Mouse (Mus musculus) adrenal gland, adult 18-20 months (tissue): ENCODE data around the gene Zfp362. TPM values are rescaled to one million over a fixed set of nuclear protein-coding genes. Genes with fewer than 3 reads are reported as not detected.
A peak's percentile ranks its signal among the peaks of the same experiment; 100 is the strongest.

Source experiments
- DNase-seq, 2 experiments: peaks; one replicate each; pipeline ENCODE4 v3.0.0; 2021 to 2022; ENCODE audit warnings: low spot score in 2 of 2
- total RNA-seq, 2 experiments: library from RNA; stranded (reverse); gene quantifications; 1 replicate in 1 of 2; 2 replicates in 1 of 2; pipeline ENCODE4 v1.2.3; 2021

The Zfp362 gene
- total RNA-seq, 2 experiments from 2014 or later, result 16.0 to 17.5 TPM

DNA sequence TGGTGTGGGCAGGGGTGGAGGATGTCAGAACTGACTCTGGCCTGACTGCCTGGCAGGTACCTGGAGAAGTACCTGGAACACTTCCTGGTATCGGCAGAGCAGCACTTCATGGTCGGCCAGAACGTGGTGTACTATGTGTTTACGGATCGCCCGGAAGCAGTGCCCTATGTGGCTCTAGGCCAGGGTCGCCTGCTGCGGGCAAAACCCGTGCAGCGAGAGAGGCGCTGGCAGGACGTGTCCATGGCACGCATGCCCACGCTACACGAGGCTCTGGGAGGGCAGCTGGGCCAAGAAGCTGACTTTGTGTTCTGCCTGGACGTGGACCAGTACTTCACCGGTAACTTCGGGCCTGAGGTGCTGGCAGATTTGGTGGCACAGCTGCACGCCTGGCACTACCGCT lies 38.9 kb downstream of the Zfp362 start:
- no peak for DNase-seq

DNA sequence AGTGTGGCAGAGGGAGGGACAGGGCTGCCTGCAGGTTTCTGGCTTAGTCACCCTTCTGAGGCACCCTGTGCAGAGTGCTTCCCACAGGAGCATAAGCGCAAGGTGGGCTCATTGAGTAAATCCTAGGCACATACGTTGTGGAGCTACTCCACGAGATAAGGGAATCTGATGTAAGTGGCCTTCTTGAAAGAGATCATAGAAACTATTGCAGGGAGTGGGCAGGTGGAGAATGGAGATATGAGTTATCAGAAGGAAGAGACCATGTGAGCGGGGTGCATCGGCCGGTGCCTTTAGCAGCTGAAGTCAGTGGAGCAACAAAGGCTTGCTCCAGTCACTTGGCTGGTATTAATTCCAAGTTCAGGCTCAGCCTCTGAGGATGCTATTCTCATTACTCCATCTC lies 45.8 kb downstream of the Zfp362 start:
- DNase-seq, result no peak

DNA sequence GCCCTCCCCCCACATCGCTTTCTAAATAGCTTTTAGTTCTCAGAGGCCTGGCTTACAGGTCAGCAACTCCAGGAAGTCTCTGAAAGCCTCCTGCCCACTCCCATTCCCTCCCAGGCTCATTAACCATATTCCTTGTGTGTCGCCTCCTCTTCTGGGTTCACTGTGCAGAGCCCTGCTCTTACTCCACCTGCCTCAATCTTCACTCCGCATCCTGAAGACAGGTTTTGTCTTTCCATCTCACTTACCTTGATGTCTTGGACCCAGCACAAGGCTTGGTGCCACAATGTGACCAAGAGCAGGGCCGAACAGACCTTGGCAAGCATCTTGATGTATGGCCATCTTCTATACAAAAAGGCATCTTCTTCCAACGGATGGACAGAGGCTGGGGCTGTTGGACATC lies 46.6 kb downstream of the Zfp362 start:
- DNase-seq, result no peak

DNA sequence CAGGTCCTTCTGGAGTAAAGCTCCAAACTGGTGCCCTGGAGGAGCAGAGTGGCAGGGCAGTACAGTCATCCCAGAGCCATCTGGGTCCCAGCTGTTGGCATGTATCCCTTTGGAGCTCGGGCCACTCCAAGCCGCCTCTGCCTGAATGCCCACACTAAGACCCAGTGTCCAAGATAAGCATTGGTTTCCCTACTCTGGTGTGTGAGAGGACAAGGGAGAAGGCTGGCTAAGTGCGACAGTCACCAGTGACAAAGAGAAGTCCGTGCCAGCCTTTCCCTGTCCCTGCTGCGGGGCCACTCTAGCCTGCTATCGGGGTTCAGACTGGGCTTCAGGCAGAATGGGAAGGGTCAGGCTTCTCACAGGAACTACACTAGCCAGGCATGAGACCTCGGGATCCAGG lies 49.9 kb downstream of the Zfp362 start:
- no peak for DNase-seq

DNA sequence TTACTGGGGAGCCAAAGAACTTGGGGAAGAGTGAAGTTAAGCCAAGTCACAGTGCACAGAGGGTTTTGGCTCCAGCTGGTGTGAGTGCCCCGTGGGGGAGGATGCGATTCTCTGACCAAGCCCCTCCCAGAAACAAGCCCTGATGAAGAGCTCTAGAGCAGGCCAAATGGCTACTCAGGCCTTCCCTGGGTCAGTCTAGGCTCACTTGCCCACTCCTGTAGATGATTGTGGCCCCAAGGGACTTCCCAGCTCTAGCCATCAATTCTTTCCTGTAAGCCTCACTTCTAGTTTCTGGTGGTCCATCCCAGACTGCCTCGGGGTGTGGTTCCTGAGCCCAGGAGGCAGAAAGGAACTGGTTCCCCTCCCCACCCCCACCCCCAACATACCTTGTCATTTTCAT lies 50.8 kb downstream of the Zfp362 start, which contains the start of gene A3galt2:
Gene A3galt2, plus strand, starts transcription at position 301 of the 400 bp plus-strand sequence.
- no peak for DNase-seq

DNA sequence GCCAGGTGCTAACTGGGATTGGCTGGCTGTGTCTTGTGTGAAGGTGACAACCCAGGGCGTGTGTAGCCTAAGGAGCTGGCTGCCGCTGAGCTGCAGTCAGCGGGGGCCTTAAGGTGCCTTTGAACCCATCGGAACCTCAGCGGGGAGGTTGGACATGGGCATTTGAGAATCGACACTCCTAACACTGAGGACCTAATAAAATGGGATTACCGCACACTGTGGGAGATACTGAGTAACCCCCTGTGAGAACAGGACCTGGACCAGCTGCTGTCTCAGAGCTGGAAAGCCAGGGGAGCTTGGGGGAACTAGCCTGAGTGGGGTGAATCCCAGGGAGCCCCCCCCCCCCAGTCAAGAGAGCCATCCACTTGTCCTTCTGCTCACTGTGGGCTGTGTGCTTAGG lies 52.3 kb downstream of the Zfp362 start:
- no peak for DNase-seq

DNA sequence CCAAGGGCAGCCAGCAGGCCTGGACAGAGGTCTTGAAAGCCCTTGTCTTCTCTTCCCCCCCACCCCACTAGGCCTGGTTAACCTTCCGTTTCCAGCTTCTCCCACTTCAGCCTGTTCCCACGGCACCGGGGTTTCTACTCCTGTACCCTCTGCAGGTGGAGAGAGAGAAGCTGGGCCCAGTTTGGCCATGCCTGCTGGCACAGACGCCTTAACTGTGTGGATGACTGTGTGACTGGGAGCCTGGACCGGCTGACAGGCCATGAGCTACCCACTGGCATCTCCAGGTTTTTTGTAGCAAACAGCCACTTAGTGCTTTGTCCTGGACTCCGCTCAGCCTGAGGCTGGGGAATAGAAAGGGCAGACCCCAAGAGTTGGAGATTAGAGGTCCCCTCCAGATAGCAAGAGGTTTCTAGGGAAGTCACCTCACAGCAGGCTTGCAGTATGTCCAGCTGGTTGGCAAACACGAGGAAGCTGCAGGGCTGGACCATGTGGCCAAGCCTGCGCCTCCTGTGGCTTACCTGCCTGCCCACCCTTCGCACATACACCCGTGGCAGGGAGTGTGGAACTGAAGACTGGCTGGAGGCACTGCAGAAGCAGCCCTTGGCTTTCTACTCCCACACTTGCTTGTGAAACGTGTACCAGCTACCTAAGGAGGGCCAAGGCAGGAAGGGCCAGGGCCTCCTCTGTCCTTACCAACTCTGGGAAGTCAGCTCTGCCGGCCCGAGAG lies 53.7 kb downstream of the Zfp362 start:
- no peak for DNase-seq

DNA sequence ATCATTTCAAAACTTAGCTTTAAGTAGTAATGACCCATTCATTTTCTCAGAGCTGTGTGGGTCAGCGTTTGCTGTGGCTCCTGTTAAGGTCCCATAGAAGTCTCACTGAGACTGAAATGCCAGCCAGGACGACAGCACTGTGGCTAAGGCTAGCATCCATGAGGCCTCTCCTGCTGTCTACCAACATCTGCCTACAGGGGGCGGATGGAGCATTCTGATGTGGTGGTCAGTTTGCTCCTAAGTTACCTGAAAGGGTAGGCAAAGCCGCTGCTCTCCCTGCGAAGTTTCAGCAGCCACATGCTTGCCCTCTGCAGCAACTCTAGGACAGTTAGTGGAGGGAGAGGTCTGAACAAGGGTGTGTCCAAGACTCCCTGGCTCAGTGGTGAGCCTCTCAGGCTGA lies 54.8 kb downstream of the Zfp362 start:
- DNase-seq, result no peak

DNA sequence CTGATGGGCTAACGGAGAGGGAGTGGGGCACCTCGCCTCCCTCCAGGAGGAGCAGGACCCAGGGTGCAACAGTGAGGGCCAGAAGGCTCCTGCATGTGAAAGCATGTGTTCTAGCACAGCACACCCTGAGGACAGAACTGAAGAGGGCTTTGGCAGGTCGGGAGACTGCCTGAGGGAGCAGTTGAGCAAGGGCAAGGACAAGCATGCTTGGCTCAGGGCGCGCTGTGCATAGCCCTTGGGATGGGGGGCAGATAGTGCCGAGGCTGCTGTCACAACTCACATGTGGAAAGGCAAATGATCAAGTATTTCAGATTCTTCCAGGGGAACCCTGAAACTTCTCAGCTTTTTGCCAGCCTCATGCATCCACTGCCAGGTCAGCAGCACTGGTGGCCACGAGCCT lies 57.5 kb downstream of the Zfp362 start:
- no peak for DNase-seq

DNA sequence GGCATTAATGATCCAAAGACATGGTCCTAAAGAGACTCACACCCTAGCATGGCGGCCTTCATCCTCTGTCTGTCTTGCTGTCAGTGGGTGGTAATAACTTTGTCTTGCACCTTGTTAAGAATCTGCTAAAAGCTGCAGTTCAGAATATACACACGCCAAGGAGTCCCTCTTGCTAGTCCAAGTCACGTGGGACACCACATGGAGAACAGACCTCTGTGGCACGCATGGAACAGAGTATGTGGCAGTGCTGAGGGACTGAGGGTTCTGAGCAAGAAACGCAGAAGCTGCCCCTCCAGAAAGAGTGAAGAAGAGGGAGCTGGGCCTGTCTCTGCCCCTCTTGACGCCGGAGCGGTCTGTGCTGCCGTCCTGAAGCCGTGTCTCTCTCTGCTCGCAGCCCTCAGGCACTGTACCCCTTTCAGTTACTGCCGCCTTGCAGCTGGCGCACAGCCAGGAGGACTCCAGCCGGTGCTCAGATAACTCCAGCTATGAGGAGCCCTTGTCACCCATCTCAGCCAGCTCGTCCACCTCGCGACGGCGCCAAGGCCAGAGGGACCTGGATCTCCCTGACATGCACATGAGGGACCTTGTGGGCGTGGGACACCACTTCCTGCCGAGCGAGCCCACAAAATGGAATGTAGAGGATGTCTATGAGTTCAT lies 58.1 kb downstream of the Zfp362 start:
- DNase-seq, result no peak

DNA sequence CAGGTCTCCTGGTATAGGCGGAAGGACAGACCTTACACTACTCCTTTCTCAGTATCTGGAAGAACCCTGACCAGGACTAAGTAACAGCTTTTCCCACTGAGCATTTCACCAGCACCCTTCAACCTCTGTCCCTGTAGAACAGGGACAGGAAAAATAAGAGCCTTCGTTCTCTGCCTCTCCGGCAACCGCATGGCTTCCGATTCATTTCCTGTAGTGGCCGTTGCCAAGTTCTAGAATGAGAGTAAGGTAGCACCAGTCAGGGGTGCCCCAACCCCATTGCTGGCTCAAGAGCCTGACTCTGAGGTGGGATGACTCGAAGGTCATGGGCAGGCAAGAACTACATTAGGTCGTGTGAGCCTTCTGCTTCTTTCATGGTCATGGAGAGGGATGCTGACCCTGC lies 60.7 kb downstream of the Zfp362 start:
- DNase-seq, result no peak

DNA sequence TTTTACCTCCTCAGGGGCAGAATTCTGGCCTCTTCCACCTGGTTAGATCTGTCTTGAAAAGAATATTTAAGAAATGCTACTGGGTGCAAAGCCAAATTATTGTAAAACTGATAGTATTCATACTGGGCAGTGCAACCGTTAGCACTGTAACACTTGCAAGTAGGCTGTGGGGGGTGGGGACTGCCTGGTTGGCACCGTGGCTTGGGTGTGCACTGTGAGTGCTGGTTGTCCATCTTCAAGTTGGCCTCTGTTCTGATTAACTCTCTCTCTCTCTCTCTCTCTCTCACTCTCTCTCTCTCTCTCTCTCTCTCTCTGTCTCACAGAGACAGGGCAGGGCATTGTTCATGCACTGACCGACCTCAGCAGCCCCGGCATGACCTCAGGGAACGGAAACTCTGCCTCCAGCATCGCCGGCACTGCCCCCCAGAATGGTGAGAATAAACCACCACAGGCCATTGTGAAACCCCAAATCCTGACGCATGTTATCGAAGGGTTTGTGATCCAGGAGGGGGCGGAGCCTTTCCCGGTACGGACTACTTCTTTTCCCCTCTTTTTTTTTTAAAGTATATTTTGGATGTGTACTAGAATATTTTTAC lies 62.7 kb downstream of the Zfp362 start:
- no peak for DNase-seq

DNA sequence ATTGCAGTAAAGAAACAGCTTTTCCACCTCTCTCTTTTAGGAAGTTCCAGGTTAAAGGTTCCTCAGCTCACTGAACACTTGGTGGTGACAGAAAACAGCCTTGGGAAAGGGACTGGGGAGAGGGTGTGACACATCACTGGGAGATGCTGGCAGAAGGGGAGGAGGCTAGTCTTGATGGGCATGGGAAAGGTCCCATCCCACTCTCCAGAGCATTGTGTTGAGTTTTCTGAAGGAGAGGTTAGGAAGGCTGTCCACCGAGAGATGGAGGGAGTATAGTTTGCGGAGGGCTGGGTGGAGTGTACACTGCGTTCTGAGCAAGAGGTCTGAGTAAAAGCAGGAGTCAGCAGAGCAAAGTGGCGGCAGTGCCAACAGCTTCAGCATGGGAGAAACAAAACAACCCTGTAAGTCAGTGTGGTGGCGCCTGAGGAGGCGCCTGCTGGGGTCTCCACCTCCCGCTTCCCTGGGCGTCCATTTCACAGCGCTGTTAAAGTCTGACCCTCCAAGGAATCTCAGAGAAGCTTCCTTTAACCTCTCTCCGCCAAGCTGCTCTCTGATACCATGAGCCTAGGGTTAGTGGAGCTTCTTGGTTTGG lies 63.4 kb downstream of the Zfp362 start:
- no peak for DNase-seq

DNA sequence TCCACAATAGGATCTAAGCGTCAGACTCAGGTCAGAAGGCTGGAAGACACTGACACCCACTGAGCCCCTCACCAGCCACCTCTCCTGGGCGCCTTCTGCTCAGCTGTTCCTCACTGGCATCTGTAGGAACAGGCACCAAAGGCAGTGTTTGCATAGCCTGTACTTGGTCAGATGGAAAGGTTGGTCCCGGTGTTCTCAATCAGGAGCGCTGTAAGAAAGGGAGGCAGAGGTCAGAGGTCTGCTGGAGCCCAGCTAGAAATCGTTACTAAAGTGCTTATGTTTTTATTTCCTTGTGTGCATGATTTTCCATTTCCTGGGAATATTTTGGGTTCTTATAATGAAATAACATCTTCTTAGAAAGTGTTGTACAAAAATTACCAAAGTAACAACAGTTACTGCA lies 63.9 kb downstream of the Zfp362 start:
- DNase-seq, result no peak

DNA sequence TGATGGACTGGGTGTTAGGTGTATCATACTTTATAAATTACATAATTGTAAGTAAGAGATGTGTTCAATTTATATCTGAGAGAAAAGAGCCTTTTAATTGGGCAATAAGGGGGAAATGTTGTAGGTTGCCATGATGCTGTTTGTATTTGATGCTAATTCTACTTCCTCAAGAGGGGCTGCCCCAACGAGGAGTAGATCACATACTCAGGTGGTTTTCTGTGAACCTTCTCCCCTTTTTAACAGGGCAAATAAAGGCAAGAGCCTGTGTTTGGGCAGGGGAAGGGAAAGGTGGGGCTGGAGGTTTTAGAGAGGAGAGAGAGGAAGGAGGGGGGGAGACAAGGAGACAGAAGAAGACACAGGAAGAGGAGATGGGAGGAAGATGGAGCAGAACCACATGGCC lies 65.0 kb downstream of the Zfp362 start:
- no peak for DNase-seq

DNA sequence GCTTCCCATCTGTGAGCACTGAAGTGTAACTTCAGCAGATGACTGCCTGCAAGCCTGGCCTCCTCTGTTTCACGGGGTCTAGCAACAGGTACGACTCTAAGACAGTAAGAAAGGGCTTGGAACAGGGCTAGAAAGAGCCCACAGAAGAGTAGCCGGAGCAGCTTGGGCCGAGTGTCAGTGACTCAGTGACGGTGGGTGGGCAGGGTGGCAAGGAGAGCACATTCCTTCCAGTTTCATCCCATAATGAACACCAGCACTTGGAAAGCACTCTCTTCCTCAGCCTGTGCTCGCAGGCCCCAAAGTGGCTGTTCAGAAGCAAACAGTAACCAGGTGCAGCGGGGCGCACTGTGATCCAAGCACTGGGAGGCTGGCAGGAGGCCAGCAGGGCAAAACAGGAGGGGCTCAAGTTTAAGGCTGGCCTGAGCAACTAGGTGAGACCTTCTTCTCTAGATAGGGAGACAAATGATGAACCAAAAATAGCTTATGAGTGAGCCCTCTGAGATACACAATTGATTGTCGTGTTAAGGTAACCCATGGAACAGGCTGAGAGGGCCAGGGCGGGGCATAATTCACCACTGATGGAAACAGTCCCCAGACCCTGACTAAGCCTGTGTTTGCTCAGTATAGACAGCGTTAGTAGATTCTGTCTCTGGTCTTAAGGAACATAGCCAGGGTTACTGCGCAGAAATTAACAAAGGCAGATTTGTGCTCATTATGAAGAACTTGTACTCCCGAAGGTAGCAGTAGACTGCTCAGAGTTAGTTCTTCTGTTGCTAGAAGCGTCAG lies 67.8 kb downstream of the Zfp362 start:
- no peak for DNase-seq

DNA sequence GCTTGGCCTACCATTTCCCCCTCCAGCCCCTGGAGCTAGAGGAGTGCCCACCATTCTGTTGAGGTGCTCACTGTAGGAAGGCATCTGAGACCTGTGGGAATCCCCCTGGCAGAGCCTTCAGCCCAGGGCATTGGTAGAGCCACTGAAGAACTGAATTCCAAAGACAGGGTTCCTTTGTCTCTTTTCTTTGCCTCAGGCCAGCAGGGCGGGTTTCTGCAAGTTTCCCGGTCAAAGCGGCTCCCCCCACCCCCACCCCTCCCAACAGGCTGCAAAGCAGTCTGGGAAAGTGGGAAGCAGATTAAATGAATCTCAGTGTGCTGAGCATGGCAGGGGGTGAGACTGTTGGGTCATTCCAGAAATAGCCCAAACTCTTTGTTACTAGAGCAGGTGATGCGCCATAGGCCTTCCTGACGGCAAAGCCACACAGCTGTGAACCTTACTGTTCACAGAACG lies 68.7 kb downstream of the Zfp362 start:
- DNase-seq, result no peak

DNA sequence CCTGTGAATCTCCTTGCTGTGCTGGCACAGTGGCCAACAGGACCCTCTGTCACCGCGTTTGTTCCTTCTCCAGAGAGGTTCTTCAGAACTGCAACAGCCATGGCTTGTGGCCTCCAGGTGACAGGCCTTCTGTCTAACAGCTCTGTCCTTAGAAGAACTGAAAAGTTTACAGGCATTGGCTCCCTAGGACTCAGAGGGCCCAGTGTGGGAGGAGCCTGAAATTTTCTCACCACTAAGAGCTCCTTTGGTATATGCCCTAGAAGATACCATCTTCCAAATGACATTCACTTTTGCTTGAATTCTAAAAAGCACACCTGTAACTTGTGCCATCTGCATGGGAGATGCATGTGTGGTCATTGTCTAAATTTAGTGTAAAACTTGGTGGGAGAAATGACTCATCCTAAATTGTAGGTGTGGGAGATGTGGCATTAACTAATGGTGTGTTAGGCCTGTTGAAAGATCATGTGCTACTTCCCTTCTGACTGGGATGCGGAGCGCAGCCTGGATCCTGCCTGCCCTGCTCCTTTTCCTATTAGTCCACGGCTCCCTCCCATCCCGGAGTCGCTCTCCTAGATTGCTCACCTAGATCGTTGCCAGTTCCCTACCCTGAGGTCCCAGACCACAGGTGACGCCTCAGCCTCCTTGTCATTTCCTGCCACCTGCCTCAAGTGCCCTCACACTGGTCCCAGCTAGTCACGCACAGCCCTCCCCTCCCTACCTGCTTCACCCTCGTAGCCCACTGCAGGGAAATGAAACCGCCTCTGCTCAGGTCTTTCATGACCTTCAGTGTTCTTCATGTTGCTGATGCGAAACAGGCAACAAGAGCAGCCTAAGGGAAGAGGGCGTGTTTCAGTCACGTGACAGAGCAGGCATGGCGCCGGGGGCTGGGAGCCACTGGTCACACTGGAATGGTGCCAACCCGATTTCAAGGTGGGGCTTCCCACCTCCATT lies 70.8 kb downstream of the Zfp362 start:
- no peak for DNase-seq

DNA sequence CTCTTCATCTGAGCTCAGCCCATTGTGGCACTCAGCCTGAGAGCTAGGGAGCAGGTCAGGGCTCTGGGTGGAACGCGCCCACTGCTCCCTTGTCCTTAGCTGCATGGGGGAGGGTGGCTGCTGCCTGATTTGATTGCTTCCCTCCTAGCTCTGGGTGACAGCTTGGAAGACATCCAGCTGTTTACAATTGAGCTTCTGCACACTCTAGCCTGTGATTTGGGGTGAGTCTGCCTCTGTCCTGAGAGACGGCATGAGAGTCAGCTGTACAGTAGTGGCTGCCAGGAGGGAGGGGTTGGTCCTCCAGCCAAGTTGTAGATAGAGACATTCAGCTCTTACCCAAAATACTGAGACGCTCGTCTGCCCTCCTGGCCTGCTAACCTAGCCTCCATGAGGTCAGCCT lies 71.6 kb downstream of the Zfp362 start:
- DNase-seq, result no peak

DNA sequence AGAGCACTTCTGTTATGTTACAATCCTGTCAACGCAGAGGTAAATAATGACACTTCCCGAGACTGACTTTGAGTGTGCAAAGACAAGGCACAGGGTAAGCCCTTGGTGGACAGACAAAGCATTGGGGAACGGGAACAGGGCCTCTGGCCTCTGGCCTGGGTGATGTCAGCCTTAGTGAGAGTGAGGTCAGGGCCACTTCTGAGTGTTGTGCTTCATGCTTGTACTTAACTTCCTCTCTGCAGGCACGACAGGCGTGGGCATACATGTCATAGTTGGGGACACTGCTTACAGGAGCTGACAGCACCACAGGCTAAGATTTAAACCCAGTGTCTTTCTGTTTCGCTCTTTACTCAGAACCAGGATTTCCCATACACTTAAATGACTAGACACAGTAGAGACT lies 72.3 kb downstream of the Zfp362 start:
- DNase-seq, result peak in 1 of 2 experiments; percentile 41
